Mouse (Mus musculus) frontal cortex, postnatal 10 days (tissue): ENCODE measurements around the gene Psmc3.
"Not testable (repeated sequence)": the region's sequence is repeated elsewhere in the genome, so short reads cannot be mapped to it uniquely, and the experiment has no call there.

Experiments
- DNase-seq, 2 experiments: peaks; one replicate each; pipeline ENCODE4 v3.0.0; 2022; ENCODE audit warnings: low spot score in 2 of 2, mixed read lengths in 1 of 2

Gene Psmc3

DNA sequence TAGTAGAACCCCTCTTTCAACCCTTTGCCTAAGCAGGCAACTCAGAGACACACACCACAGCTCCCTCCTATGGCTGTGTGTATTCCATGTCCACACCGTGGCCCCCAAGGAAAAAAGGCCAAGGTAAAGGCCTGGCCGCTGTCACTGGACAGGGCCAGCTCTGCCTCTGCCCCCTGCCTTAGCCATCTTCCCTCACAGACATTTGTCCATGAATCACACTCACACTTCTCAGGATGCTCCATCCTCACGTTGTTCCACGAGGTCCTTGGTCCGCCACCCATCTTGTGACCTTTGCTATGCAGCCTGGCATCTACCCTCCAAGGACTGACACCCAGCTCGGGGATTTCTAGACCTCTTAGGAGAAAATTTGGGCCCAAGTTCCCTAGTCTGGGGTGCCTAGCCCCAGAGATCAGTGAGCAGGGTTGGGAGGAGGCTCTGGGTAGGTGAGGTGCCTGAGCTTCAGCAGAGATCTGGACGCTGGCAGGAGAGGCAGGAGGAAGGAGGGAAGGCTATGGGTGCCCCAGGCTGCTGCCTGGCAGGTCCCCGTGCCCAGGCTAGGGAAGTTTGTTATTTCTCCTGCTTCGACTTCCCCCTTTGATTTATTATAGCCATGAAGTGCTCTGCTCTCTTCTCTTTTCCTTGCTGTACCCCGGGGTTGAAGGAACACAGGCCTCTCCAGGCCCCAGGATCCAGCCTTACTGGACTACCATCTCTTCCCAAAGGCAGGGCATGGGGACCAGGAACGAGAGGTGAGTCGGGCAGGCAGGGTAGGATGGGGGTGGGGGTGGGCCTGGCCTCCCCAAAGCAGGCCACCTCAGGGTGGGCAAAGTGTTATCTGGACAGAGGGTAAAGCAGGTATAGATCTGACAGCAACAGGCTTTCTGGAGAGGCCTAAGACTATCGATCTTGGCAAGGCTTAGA lies 28.2 kb downstream of the Psmc3 start, which contains the start of gene Spi1:
Gene Spi1, plus strand, starts transcription at position 616 of the 921 bp plus-strand sequence.
- DNase-seq = no peak

DNA sequence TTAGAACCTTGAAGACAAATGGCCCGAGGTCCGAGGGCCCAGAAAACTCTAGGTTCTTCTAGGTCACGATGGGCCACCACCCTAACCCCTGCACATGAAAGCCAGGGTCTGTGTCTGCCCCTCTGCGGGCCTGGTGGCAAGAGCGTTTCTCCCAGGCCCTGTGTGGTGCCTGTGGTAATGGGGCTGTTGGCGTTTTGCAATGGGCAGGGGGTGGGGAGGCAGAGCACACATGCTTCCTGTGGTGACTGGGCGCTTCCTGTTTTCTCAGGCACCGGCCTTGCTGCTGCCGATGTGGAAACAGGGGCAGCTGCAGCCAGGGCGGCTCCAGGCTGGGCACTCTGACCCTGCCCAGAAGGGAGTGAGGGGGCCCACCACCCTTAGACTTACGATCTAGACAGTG lies 29.0 kb downstream of the Psmc3 start:
- DNase-seq = no peak

DNA sequence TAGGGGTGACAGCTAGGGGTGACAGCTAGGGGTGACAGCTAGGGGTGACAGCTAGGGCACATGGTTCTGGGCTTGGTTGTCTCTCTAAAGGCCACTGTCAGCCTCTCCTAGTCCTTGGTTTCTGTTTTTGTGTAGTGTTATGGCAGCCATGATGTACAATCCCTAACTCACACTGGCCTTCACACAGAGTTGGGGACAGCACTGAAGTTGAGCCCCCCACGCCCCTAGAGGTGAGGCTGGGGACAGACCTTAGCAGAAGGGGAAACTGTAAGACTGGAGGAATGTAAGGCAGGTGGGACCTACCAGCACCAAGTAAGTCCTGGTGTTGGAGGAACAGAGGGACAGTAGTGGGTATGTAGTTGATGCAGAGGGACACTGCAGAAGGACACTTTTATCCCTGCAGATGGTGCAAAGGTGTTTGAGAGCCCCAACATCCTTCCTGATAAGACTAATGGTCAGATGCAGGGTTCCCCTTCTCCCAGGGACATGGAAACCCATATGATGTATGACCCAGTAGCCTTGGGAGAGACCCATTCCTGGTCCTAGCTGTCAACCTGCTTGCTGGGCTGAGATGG lies 29.6 kb downstream of the Psmc3 start:
- DNase-seq = no peak

DNA sequence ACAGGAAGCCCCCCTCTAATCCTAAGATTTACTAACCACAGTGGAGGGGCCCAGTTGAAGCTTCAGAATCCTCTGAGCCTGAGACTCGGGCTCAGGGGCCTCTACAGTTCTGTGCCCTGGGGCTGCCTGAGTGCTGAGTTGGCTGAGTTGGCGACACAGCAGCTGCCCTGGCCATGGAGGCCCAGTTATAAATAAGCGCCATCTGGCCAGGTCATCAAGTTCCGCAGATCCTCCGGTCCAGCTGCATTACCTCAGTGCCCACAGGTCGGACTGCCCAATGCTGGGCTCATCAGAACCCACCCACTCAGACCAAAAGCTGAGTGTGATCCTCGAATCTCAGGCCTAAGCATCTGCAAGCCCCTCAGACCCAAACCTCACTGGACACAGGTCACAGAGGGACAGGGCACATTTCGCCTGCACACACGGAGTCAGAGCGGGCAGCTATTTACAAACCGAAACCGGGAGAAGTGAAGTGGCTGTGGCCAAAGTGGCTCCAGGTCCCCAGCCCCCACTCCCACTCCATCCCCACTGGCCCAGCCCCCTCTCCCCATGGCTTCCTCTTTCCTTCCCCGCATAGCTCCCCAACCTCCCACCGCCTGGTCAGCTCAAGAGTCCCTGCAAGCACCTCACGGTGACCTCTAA lies 30.5 kb downstream of the Psmc3 start:
- no peak for DNase-seq

DNA sequence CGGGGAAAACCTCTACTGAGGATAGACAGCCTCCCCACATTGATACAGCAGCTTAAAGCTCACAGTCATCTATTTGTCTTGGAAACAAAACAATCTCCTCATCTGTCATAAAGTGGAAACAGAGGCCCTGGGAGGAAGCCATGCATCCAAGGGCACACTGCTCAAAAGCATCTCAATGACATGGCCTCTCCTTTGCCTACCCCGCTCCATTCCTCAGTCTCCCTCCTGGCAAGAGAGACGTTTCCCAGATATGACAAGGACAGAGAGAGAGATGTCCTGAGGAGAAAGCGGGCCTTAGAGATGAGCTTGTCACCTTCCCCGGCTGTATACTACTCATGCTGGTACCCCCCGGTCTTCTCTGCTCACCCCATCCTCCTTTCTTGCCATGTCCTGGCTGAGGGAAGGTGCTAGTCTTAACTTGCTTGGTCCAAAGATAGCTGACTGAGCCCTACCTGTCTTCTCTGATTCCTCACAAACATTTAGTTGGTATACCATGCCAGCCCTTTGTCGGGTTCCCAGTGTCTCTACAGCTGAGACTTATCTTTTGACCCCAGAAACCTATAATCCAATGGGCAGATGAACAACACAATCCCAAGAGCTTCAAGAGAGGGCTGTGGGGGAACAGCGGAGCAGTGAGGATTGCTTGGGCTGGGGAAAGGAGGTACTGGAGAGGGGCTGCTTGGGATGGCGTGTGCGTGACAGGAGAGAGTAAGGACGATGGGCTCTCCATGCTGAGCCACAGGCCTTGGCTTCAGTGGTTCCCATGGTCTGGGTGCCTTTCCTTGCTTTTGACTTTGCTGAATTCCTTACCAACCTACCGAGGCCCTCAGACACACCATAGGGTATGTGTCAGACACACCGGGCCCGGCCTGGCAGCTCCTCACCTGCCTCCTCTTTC lies 31.9 kb downstream of the Psmc3 start:
- DNase-seq = no peak

DNA sequence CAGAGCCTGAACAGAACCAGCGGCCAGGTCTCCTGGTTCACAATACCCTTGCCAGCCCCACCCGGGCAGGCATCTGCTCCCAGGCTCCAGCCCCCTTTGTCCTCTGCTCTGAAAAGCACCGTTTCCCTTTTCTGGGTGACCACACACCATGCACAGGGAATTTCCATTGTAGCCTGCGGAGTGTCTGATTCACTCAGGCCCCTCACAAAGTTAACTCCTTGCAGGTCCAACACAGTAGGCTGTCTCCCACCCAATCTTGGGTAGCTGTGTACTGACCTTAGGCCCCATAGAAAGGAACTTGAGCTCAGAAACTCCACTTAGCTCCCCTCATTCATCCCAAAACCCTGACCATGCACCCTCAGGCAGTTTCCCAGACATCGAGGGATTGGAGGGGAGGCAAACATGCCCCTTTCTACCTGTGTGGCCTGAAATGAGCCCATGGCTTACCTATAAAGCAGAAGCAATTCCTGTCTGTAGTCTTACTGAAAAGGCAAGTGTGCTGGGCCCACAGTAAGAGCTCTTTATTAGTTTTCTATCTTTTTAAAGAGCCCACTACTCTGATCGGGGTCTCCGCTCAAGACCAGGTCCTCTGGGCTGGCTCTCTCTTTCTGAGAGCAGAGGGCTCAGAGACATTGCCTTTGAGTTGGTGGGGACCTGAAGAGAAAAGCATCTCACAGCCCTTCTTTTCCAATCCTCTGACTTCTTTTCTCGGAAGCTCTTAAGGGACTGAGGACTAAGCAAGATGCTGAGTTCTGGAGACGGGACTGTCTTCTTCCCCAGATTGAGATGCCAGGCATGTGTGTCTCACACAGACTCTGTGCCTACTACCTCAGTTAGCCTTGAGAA lies 32.8 kb downstream of the Psmc3 start:
- DNase-seq = no peak

DNA sequence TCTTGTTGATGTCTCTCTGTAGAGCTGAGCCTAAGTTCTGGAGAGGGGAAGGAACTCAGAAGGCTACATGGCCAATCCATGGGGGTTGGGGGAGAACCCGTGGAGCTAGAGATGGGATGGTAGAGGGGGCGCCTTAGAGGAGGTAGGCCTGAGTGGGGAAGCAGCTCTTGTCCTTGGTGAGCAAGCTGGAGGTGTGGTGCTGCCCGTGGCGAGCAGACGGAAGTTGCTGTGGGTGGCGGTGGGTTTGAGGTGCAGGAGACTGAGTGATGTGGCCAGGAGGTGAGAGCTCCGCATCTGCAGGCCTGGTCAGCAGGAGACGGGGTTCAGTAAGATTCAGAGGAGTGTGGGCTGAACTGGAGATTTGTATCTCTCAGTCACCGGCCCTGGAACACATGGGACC lies 33.6 kb downstream of the Psmc3 start:
- no peak for DNase-seq

DNA sequence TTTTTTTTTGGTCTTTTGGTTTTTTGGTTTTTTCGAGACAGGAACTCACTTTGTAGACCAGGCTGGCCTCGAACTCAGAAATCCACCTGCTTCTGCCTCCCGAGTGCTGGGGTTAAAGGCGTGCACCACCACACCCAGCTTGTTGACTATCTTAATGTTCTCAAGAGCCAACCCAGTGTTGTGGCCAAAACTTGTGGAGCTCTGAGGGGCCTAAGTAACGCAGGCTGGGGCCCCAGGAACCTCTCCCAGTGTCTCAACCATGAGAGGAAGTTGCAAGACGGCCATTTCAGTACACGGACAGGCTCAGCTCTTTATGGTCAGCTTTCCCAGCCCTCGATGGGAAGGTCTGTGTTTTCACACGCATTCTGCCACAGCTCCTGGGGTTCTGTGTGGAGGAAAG lies 35.2 kb downstream of the Psmc3 start:
- no peak for DNase-seq

DNA sequence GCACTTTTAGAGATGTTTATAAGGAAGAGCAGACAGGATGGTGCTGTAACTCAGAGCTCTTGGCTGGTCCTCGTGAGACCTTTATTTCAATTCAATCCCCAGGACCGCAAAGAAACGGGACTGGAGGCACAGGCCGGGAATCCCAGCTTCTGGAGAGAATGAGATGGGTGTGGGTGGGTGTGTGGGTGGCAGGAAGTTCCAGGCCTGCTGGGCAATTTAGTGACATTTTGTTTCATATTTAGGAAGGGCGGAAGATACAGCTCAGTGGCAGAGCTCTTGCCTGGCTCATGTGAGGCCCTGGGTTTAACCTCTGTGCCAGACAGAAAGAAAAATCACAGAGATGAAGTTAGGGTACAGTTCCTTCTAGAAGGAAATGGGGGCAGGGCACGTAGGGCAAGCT lies 36.4 kb downstream of the Psmc3 start:
- no peak for DNase-seq

DNA sequence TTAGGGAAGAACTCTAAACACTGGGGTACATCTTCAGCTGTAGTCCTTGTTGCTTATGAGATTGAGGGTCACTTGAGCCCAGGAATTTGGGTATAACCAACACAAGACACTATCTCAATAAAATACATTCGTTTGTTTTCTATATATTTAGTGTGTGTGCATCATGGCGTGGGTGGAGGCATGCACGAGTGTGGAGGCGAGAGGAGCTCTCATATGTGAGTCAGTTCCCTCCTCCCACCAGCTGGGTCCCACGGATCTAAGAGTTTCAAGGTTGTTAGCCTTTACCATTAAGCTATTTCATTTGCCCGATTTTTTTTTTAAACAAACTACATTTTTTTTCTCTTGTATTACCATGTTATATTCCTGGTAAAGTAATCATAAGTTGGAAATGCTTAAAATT lies 37.0 kb downstream of the Psmc3 start:
- DNase-seq = no peak

DNA sequence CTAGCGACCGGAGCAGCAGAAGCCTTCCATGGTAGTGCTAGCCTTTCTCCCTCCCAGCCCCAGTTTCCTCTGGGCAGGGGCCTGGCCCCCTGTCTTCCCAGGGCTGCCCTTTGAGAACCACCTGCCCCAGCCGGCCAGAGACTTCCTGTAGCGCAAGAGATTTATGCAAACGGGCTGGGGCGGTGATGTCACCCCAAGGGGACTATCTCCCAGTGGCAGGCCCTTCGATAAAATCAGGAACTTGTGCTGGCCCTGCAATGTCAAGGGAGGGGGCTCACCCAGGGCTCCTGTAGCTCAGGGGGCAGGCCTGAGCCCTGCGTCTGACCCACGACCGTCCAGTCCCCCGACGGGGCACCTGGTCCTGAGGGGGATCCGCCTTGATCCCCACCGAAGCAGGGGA lies 42.7 kb downstream of the Psmc3 start:
- DNase-seq = no peak

DNA sequence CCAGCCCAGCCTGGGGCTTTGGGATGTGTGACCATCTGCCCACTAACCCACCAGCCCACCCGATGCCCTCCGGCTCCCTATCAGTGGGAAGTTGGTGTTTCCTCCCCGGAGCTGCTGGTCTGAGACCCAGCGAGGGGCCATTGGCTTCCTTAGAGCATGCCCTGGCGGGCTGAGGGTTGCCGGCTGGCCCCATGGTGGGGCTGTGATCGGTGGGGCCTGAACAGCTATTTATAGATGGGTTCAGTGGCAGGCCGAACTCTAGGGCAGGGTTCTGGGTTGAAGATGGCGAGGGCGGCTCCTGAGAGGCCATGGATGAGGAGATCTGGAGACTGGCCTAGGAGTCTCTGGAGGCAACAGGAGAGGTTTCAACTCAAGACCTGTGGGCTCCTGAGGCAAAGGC lies 43.2 kb downstream of the Psmc3 start:
- no peak for DNase-seq

DNA sequence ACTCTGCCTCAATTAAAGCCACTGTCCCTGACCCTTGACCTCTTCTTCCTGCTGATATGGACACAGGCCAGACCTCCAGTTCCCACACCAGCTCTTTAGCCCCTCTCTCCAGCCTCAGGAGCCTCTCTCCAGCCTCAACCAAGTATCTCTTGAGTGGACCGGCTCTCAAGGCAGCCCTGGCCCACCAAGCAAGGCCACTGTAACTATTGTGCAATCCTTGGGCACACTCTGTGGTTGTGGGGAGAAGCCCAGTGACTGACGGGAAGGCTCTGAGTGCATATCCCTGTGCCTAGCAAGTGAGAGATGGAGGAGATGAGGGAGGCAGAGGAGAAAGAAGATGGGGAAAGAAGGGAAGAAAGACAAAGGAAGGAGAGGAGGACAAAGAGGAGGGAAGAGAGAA lies 44.3 kb downstream of the Psmc3 start:
- no peak for DNase-seq

DNA sequence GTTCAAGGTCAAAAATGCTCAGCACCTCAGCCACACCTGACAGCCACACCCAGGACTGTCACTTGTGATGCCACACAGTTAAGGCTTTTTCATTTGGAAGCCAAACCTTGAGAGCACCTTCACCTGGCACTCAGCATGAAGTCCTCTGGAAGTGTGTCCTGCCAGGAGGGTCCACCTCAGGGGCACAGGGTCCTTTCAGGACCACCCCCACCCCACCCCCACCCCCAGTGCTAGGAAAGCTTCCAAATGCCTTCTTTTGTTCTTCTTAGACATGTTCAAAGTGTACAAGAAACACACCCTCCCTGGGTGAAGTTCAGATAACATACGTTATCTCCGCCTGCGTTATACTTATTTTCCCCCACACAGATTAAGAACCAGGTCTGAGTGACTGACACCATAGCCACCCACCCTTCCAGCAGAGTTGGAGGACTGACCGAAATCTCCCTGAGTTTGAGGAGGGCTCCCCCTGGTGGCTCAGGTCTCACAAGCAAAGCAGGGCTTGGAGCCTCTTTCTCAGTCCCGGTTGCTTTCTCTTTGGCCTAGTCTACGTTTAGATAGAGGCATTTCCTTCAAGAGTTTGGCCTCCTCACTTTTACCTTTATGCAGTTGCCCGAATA lies 47.4 kb downstream of the Psmc3 start:
- peak; percentile 71 to 86 for DNase-seq

DNA sequence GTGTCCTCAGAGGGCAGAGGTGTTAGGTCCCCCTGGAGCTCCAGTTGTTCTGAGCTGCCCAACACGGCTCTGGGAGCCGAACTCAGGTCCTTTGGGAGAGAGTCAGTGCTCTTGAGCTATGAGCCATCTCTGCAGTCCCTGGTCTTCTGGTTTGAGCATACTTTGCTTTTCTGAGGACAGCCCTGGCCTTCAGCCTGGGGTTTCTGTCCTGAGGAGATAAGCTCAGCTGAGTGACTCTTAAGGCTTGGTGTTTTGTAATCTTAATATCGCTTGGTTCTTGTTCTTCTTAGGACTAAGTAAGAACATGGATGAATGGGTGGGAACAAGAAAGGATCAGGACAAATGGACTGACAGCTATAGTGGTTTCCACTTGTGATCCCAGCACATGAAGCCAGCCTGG lies 54.3 kb downstream of the Psmc3 start:
- DNase-seq = no peak

DNA sequence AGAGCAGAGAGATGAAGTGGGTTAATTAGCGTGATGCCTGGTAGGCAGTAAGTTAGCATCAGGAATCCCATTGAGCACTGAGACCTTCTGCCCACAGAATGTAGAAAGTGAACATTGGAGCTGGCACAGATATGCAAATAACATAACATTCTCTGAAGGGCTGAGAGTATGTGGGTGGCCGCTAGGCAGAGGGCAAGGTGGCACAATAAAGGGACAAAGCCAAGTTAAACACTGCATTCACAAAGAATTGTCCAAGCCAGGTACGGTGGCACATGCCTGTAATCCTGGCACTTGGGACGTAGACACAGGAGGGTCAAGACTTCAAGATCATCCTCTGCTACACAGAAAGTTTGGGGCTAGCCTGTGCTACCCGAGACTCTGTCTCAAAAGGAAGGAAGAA lies 55.4 kb downstream of the Psmc3 start:
- DNase-seq = no peak

DNA sequence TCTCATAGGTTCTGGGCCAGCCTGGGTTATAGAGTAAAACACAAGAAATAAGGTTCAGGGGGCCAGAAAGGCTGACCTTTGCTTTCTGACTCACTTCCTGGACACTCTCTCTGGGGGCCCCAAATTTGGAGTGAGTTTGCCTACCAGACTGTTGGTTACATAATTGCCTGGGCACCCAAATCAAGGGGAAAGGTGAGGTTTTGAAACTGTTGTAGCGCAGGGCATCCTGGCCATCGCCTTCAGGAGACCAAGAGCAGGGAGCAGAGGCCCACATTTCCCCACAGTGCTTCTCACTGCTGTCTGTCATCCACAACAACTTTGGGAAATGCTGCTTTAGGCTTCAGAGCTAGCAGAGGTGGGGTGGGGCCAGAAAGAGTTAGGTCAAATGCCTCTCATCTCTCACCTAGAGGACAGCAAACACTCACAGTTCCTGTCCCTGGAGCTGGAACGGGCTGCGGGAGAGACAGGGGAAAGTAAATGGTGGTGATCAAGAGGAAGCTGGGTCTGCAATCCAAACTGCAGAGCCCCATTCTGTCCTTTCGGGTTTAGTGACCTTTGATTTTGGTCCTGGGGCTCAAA lies 56.1 kb downstream of the Psmc3 start:
- no peak for DNase-seq

DNA sequence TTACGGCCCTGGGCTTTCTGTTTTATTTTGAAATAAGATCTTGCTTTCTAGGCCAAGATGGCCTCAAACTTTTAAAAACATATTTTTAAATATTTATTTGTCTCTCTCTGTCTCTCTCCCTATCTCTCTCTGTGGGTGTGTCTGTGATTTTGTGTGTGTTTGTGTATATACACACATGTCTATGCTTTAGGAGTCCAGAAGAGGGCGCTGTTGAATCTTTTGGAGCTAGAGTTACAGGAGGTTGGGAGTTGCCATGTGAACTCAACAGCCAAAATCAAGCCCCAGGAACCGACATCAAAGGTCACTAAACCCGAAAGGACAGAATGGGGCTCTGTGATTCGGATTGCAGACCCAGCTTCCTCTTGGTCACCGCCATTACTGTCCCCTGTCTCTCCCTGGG lies 56.6 kb downstream of the Psmc3 start:
- no peak for DNase-seq

DNA sequence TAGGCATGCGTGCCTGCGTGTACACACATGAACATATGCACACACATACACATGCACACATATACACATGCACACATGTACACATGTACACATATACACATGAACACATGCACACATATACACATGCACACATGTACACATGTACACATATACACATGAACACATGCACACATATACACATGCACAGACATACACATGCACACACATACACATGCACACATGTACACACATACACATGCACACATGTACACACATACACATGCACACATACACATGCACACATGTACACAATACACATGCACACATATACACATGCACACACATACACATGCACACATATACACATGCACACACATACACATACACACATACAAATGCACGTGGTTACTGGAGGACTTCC lies 58.0 kb downstream of the Psmc3 start:
- DNase-seq = not testable (repeated sequence)

DNA sequence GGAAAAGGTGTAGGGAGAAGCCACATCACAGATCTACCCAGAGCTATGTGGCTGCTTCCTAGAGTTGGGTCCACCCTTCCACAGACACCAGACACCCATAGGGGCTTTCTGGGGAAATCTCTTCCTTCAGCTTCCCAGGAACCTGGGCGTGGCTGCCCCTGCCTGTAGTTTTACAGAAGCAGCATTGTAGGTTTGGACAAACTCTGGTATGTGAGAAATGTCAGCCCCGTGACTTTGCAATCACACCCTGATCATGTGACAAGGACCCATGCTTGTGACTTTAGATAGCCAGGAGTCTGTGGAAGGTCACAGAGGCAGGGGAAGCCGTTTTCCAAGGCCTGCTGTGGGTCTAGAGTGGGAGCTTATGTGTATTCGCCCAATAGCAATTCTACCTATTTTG lies 58.7 kb downstream of the Psmc3 start:
- no peak for DNase-seq
